Mouse (Mus musculus) liver, embryonic 14.5 days (tissue): ENCODE data around the gene Rad51b.

Experiments
- CTCF ChIP-seq: IDR thresholded peaks from 2 replicates; pipeline ENCODE4 v1.5.1; 2016; ENCODE audit warnings: antibody characterized with exemption, low read depth, control low read depth
- EP300 ChIP-seq: IDR thresholded peaks from 2 replicates; pipeline ENCODE4 v1.6.1; 2016; ENCODE audit warnings: antibody characterized with exemption, low read depth

GRCm38 (mm10) chr12:79499809-79500208 lies 202.7 kb downstream of the Rad51b start:
- TF ChIP-seq CTCF, result no peak
- TF ChIP-seq EP300, result no peak
